Mouse (Mus musculus) hindlimb bud, embryonic 11.5 days (tissue): Measurements from ENCODE around the gene Tmod2.
"Not testable (repeated sequence)": the region's sequence is repeated elsewhere in the genome, so short reads cannot be mapped to it uniquely, and the experiment has no call there.

Experiments
- DNase-seq: peaks from one replicate; pipeline ENCODE4 v3.0.0-alpha.2; 2012; ENCODE audit warnings: low read depth, low spot score; ENCODE audit errors: extremely low spot score

Gene Tmod2

GRCm38 (mm10) chr9:75610571-75611493 is at the start of gene Tmod2:
TSS of gene Tmod2 (minus strand) at chr9:75611325.
- DNase-seq, result no peak

GRCm38 (mm10) chr9:75660917-75661316 is 49.8 kb upstream of the Tmod2 start:
- DNase-seq, result no peak

DNA sequence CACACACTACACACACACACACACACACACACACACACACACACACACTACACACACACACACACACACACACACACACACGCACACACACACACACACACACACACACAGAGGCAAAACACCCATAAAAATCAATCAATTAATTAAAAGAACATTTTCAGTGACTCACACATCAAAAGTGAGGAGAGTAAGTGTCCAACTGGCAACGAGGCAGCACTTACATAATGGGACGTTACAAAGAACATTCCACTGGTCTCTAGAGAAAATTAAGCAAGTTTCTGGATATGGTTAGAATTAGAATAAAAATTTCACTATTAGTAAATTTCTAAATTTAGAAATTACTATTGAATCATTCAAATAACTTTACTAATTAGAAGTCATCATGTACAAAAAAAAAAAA is 45.3 kb upstream of the Tmod2 start:
- not testable (repeated sequence) for DNase-seq

- DNase-seq, result no peak
Observed at GRCm38 (mm10) chr9:75653981-75654911, 43.1 kb upstream of the Tmod2 start.

DNA sequence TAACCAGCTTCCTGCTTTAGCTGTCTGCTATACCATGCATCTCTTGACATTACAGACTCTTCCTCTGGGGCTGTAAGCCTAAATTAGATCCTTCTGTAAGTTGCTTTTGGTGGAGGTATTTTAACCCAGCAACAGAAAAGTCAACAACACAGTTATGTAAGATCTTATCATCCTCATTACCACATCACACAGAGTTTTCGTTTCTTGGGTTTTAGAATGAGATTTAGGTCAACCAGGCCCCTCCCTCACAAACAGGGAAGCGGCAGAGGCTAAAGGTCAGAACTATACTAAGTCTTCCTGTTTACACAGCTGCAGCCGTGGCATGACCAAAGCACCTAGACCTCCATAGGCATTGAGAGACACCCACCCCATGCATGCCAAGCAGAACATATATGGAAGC is 34.3 kb upstream of the Tmod2 start:
- DNase-seq, result no peak

DNA sequence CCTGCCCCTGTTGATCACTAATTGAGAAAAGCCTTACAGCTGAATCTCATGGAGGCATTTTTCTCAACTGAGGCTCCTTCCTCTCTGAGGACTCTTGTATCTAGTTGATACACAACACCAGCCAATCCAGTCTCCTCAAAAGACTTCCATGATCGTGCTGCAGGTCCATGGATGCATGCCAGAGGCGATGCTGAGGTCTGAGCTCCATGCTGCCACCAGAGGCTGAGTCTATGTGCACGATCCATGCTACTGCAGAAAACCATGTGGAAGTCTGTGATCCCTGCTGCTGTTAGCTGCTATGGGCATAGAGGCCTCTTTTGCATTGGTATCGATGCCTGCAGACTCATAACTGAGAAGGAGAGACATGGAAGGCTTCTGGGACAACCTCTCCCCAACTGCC is 23.1 kb upstream of the Tmod2 start:
- no peak for DNase-seq

DNA sequence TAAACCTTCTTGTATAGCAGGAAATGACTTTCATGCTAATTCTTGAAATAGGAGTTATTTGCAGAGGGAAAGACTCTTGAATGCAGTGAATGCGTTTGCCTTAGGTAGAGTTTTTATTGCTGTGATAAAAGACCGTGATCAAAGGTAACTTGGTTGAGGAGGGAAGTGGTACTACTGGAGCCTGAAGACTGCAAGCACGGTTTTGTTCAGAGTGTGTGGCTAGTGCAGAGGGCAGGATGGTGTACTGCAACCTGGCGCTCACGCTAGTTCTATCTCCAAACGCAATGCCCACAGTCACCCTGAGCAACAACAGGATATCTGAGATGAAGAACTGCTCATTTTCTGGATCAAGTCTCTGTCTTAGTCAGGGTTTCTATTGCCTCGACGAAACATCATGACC is 22.5 kb upstream of the Tmod2 start:
- no peak for DNase-seq

DNA sequence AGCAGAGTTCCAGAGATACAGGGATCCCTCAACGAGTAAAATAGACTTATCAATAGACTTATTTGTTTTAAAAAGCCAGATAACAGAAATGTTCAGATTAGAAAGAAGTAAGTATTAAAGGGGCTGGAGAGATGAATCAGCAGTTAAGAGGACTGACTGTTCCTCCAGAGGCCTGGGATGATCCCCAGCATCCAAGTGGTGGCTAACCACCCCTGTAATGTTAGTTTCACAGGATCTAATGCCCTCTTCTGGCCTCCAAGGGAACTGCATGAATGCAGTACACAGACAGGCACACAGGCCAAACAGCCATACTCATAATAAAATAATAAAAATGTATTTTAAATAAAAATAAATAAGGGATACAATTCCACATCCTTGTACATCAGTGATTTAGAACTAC is 21.8 kb upstream of the Tmod2 start:
- no peak for DNase-seq

DNA sequence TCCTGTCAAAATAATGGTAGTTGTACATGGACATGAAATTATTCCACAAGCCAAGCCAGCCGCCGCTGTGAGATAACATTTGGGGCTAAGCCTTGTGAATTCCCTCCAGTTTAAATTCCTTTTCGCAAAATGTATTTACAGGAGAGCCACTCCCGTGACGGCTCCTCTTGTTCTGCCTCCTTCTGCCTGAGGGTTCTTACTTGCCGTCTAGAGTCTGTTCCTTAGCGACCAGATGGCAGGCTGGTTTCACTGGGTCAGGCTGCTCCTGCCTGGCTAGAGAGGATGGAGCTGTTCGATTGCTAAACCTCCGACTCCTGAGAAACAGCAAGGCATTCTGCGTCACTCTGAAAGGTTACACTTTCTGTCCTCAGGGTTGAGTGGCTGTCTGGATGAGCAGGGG is 21.0 kb upstream of the Tmod2 start:
- DNase-seq, result no peak

DNA sequence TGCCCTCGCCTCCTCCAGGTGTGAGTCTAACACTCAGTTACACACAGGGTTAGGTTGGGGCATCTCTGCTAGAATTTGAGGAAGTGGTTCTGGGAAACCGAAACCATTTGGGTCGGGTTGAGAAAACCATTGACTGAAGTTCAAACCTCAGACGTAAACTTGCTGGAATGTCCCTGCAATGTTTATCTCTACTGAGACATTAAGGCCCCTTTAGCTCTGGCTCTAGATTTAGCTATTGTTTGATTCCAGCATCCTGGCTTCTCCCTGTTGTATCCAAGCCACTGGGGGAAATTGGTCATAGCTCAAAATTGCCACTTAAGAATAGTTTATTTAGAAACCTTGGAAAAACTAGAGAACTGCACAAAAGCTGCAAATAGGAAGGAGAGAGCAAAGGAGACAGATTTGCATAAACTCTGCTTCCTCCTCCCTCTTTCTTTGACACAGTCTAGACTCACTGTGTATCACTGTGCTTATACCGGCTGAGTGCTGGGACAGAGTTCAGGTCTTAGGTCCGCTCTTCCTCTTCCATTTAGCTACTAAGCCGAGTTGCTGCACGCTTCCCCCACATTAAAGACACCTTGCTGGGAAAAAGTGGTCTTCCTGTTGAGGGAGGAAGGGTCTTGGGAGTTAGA is 19.8 kb upstream of the Tmod2 start:
- no peak for DNase-seq

DNA sequence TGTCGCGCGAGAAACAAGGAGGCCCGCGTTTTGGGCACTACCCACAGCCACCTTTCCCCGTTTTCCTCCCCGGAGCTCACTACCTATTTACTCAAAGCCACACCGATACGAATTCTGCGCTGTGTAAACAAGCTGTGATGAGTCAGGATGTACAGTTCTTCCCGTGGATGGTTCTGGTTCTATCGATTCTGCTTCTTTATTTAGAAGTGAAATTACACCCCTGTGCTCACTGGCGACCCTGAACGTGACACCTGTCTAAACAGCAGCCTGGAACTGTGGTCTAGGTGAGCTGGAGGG is 15.1 kb upstream of the Tmod2 start:
- no peak for DNase-seq

DNA sequence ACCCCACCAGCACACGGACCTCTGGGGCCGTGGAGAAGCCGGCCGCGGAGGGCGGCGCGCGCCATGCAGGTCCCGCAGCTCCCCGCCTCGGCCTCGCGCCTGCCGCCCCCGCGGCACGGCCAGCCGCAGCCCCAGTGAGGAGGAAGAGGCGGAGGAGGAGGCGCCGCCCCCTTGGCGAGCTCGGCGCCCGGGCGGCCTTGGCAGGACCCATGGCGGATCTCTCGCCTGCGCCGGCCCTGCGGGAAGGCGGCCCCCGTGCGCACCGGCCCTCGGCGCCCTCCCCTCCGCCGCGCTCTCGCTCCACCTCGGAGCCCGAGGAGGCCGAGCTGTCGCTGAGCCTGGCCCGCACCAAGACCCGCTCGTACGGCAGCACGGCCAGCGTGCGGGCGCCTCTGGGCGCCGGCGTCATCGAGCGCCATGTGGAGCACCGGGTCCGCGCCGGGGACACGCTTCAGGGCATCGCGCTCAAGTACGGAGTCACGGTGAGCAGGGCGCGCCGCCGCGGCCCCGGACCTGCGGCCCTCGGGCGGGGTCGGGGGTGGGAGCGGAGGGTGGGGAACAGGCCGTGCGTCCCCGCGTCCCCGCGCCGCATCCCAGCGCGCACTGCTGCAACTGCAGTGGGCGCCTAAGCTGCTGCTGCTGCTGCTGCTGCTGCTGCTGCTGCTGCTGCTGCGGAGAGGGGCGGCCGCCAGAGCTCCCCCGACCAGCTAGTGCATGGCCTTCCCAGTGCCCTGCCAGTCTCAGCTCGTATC is 14.6 kb upstream of the Tmod2 start, which contains the start of gene Lysmd2:
Gene Lysmd2 (plus strand): TSS at position 186 of the 752 bp plus-strand sequence.
- no peak for DNase-seq

- DNase-seq, result no peak
Observed at GRCm38 (mm10) chr9:75624983-75625555, 13.9 kb upstream of the Tmod2 start.

DNA sequence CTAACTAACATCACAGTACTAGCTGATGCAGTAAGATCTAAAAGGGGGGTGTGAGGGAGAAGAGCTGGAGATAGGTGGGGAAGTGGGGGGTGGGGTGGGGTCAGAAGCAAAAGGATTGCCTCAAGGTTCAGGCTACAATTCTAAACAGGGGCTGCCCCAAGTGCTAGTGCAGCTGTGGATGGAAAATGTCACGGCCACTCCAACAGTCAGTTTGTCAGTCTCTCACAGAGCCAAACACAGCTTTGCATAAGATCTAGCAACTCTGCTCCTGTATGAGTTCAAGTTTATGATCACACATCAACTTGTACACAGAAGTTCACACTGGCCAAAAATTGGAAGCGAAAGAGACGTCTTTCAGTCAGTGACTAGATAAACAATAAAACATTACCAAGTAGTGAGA is 10.3 kb upstream of the Tmod2 start:
- no peak for DNase-seq

- not testable (repeated sequence) for DNase-seq
Observed at GRCm38 (mm10) chr9:75619761-75620160, 8.6 kb upstream of the Tmod2 start.

DNA sequence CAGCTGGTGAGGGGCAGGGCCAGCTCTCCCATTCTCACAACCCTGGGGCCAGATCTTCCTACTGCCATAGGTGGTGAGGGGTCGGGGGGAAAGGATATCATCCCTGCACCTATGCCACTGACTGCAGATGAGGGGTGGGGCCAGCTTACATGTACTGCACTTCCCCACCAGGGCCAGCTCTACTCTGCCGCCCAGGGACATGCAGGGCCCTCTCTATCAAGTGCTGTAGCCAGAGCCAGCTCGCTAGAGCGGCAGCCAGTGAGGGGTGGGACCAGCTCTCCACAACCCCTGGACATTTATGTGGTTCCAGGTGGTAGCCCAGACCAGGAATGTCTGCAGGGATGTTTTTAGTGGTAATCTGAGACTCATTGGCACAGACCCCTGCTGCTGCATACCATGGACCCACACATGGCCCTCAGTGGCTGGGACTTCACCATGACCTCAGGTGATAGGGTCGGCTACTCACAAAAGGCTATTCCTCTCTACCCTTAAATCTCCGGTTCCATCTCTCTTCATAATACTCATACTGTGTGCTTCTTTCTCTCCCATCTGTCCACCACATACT is 7.8 kb upstream of the Tmod2 start:
- no peak for DNase-seq

- DNase-seq, result no peak
Observed at GRCm38 (mm10) chr9:75616560-75616959, 5.4 kb upstream of the Tmod2 start.

DNA sequence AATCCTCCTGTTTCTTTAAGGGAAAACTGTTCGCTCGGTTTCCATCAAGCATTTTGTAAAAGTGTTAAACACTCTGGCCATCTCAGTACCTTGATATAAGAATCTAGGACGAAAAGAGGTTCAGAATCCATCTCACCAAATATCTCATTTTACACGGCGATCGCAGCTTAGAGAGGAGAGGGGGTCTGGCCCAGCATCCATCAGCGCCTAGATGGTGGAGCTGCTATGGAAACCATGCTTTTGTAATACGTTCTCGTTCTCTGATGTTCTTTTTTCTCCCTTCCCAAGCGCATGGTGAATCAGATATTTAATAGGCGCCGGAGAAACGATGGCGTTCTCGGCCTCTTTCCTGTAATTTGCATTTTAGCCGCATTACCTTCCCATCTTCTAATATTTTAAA is 1.2 kb downstream of the Tmod2 start:
- DNase-seq, result no peak

GRCm38 (mm10) chr9:75609505-75609904 is 1.6 kb downstream of the Tmod2 start:
- DNase-seq, result no peak

- DNase-seq, result no peak
Observed at GRCm38 (mm10) chr9:75607496-75607895, 3.6 kb downstream of the Tmod2 start.
